Mouse (Mus musculus) G1E (cell line): ENCODE measurements around the gene Mgll.

ENCODE experiments used
- CTCF ChIP-seq: IDR thresholded peaks from 2 replicates; pipeline ENCODE4 v1.5.1; 2012; ENCODE audit warnings: low read depth, low read length, inconsistent platforms, mixed read lengths
- GATA1 ChIP-seq: IDR thresholded peaks from 2 replicates; pipeline ENCODE4 v1.6.1; 2012; ENCODE audit warnings: borderline replicate concordance, low read length, inconsistent platforms, mixed read lengths
- GATA2 ChIP-seq: IDR thresholded peaks from 2 replicates; pipeline ENCODE4 v1.6.1; 2012; ENCODE audit warnings: low read depth, low read length, inconsistent platforms, borderline replicate concordance
- POLR2AphosphoS5 ChIP-seq: IDR thresholded peaks from 2 replicates; pipeline ENCODE4 v1.6.1; 2012; ENCODE audit warnings: low read depth, low read length, inconsistent platforms; ENCODE audit not compliant: insufficient replicate concordance
- TAL1 ChIP-seq: conservative IDR thresholded peaks from 2 replicates; pipeline ENCODE4 v1.6.1; 2012; ENCODE audit warnings: low read depth, low read length, inconsistent platforms, mixed read lengths

GRCm38 (mm10) chr6:88775267-88775666 lies 51.1 kb downstream of the Mgll start:
- no peak for TF ChIP-seq GATA1
- no peak for TF ChIP-seq CTCF
- no peak for TF ChIP-seq TAL1
- TF ChIP-seq POLR2AphosphoS5 = no peak
- no peak for TF ChIP-seq GATA2
